Mouse (Mus musculus) heart, embryonic 12.5 days (tissue): ENCODE results near the gene Olfr557. TPM values are rescaled to one million over a fixed set of nuclear protein-coding genes. Genes with fewer than 3 reads are reported as not detected.

Experiments
- ATAC-seq: fragments of 200-750 bp; cut with Nextera tagmentation; 2 replicates; pipeline ENCODE4 v1.8.0; 2017; ENCODE audit warnings: moderate TSS enrichment, moderate library complexity; ENCODE audit not compliant: insufficient number of reproducible peaks, low FRiP score
- H3K27ac ChIP-seq: fragments of 300-500 bp; sonication (generic); 2 replicates; pipeline ENCODE4 v1.5.1; 2016; ENCODE audit warnings: mild to moderate bottlenecking, moderate library complexity; ENCODE audit not compliant: poor library complexity, severe bottlenecking
- H3K27me3 ChIP-seq: fragments of 300-500 bp; sonication (generic); replicated peaks from 2 replicates; pipeline ENCODE4 v1.6.1; 2016; ENCODE audit warnings: mild to moderate bottlenecking, moderate library complexity
- H3K36me3 ChIP-seq: fragments of 300-500 bp; sonication (generic); 2 replicates; pipeline ENCODE4 v1.6.1; 2016; ENCODE audit warnings: mild to moderate bottlenecking, moderate library complexity
- H3K4me1 ChIP-seq: fragments of 300-500 bp; sonication (generic); replicated peaks from 2 replicates; pipeline ENCODE4 v1.6.1; 2016; ENCODE audit warnings: mild to moderate bottlenecking
- H3K4me2 ChIP-seq: fragments of 300-500 bp; sonication (generic); 2 replicates; pipeline ENCODE4 v1.6.1; 2016; ENCODE audit warnings: mild to moderate bottlenecking, moderate library complexity
- H3K4me3 ChIP-seq: fragments of 300-500 bp; sonication (generic); 2 replicates; pipeline ENCODE4 v1.5.1; 2016; ENCODE audit warnings: mild to moderate bottlenecking
- H3K9ac ChIP-seq: fragments of 300-500 bp; sonication (generic); 2 replicates; pipeline ENCODE4 v1.6.1; 2016; ENCODE audit warnings: mild to moderate bottlenecking, moderate library complexity
- H3K9me3 ChIP-seq: fragments of 300-500 bp; sonication (generic); replicated peaks from 2 replicates; pipeline ENCODE4 v1.6.1; 2016; ENCODE audit warnings: mild to moderate bottlenecking, moderate library complexity
- WGBS: fragments of 180-500 bp; shearing (Covaris S2); methylation state at CpG from one replicate; pipeline ENCODE4 v1.1.7; 2016; 5-methylcytosine and 5-hydroxymethylcytosine counted together
- polyA plus RNA-seq: library from polyadenylated mRNA; unstranded; fragments of >200 nt; fragmentation: Nextera tagmentation; extraction: Ambion mirVana; gene quantifications from 2 replicates; pipeline ENCODE4 v1.2.1, GENCODE M21; 2016

Olfr557 gene
- polyA plus RNA-seq, result not detected in 2 replicates

GRCm38 (mm10) chr7:102695358-102696125, at the start of gene Olfr557:
TSS of gene Olfr557 (plus strand) at chr7:102695910.
- WGBS, result 65% methylated on average over 5 of the region's 5 CpGs
- H3K27me3 ChIP-seq, result no peaks in the 10 kb centered on the region

GRCm38 (mm10) chr7:102658523-102658922, 37.2 kb upstream of the Olfr557 start, which contains the start of gene Olfr555:
TSS of gene Olfr555 (plus strand) at chr7:102658823.
- 66% methylated on average over 1 of the region's 1 CpGs for WGBS
- Histone ChIP-seq H3K9ac (no peak within 1 kb of the TSS), H3K4me3 (no peak within 1 kb of the TSS), H3K4me2 (no peak within 1 kb of the TSS), H3K9me3 (no peaks in the 10 kb centered on the region), H3K36me3 (no peaks in the 10 kb centered on the region), H3K4me1 (no peaks in the 10 kb centered on the region), H3K27me3 (no peaks in the 10 kb centered on the region), H3K27ac (no peak within 1 kb of the TSS)
- no peak for ATAC-seq

More at GRCm38 (mm10) chr7:102695358-102696125, at the start of gene Olfr557:
- Histone ChIP-seq H3K9me3 (no peaks in the 10 kb centered on the region), H3K27ac (no peak within 1 kb of the TSS), H3K4me2 (no peak within 1 kb of the TSS), H3K4me3 (no peak within 1 kb of the TSS), H3K4me1 (no peaks in the 10 kb centered on the region), H3K9ac (no peak within 1 kb of the TSS), H3K36me3 (no peaks in the 10 kb centered on the region)
- ATAC-seq, result no peak

GRCm38 (mm10) chr7:102664599-102664998, 31.1 kb upstream of the Olfr557 start, which contains the start of gene Olfr556:
TSS of gene Olfr556 (plus strand) at chr7:102664899.
- Histone ChIP-seq H3K4me3 (no peak within 1 kb of the TSS), H3K27ac (no peak within 1 kb of the TSS), H3K4me2 (no peak within 1 kb of the TSS), H3K9me3 (no peaks in the 10 kb centered on the region), H3K4me1 (no peaks in the 10 kb centered on the region), H3K9ac (no peak within 1 kb of the TSS), H3K36me3 (no peaks in the 10 kb centered on the region), H3K27me3 (no peaks in the 10 kb centered on the region)
- WGBS, result 56% methylated on average over 3 of the region's 3 CpGs
- no peak for ATAC-seq

GRCm38 (mm10) chr7:102665378-102665777, 30.3 kb upstream of the Olfr557 start:
- Histone ChIP-seq H3K9me3 (no peaks in the 10 kb centered on the region), H3K36me3 (no peaks in the 10 kb centered on the region), H3K4me3 (no peak overlapping the region), H3K4me2 (no peak overlapping the region), H3K27ac (no peak overlapping the region), H3K9ac (no peak overlapping the region), H3K27me3 (no peaks in the 10 kb centered on the region), H3K4me1 (no peaks in the 10 kb centered on the region)
- 29% methylated on average over 2 of the region's 2 CpGs for WGBS
- no peak for ATAC-seq

GRCm38 (mm10) chr7:102676225-102676624, 19.5 kb upstream of the Olfr557 start:
- Histone ChIP-seq H3K27me3 (no peaks in the 10 kb centered on the region), H3K4me1 (peaks cover 11% of the 10 kb centered on the region), H3K9me3 (no peaks in the 10 kb centered on the region), H3K36me3 (peaks cover 12% of the 10 kb centered on the region), H3K4me3 (no peak overlapping the region), H3K4me2 (no peak overlapping the region), H3K27ac (no peak overlapping the region), H3K9ac (no peak overlapping the region)
- WGBS, result 66% methylated on average over 2 of the region's 2 CpGs
- ATAC-seq, result no peak

- H3K4me2 ChIP-seq, result no peak overlapping the region
- no peak for ATAC-seq
- peaks cover 34% of the 10 kb centered on the region for H3K36me3 ChIP-seq
- no peak overlapping the region for H3K27ac ChIP-seq
- no peaks in the 10 kb centered on the region for H3K9me3 ChIP-seq
- H3K4me3 ChIP-seq, result no peak overlapping the region
- peaks cover 11% of the 10 kb centered on the region for H3K4me1 ChIP-seq
- no peak overlapping the region for H3K9ac ChIP-seq
- WGBS, result 68% methylated on average over 1 of the region's 1 CpGs
- no peaks in the 10 kb centered on the region for H3K27me3 ChIP-seq
Observed at GRCm38 (mm10) chr7:102681916-102682315, 13.8 kb upstream of the Olfr557 start.

GRCm38 (mm10) chr7:102686944-102687501, 8.7 kb upstream of the Olfr557 start, which contains the start of gene Trim68:
TSS of gene Trim68 (minus strand) at chr7:102687327.
- WGBS, result under 1% methylated on average over 39 of the region's 40 CpGs
- peaks cover 18% of the 10 kb centered on the region for H3K36me3 ChIP-seq
- peak within 1 kb of the TSS; percentile 89 for H3K27ac ChIP-seq
- peak within 1 kb of the TSS; percentile 87 for H3K9ac ChIP-seq
- peak within 1 kb of the TSS; percentile 78 for H3K4me3 ChIP-seq
- ATAC-seq, result peak; percentile 99
- no peaks in the 10 kb centered on the region for H3K27me3 ChIP-seq
- peak within 1 kb of the TSS; percentile 64 for H3K4me2 ChIP-seq
- H3K9me3 ChIP-seq, result no peaks in the 10 kb centered on the region
- no peaks in the 10 kb centered on the region; the same call in 1 of the 2 replicates for H3K4me1 ChIP-seq

- Histone ChIP-seq H3K27ac (no peak overlapping the region), H3K4me2 (no peak overlapping the region), H3K27me3 (no peaks in the 10 kb centered on the region), H3K9ac (no peak overlapping the region), H3K36me3 (no peaks in the 10 kb centered on the region), H3K9me3 (no peaks in the 10 kb centered on the region), H3K4me3 (no peak overlapping the region), H3K4me1 (no peaks in the 10 kb centered on the region)
- WGBS, result 79% methylated on average over 7 of the region's 7 CpGs
- no peak for ATAC-seq
Observed at GRCm38 (mm10) chr7:102698461-102698860, 2.8 kb downstream of the Olfr557 start.

GRCm38 (mm10) chr7:102701915-102702314, 6.2 kb downstream of the Olfr557 start, which contains the start of gene Olfr558:
TSS of gene Olfr558 (plus strand) at chr7:102702215.
- Histone ChIP-seq H3K4me1 (no peaks in the 10 kb centered on the region), H3K4me3 (no peak within 1 kb of the TSS), H3K9ac (no peak within 1 kb of the TSS), H3K36me3 (no peaks in the 10 kb centered on the region), H3K27me3 (no peaks in the 10 kb centered on the region), H3K4me2 (no peak within 1 kb of the TSS), H3K27ac (no peak within 1 kb of the TSS), H3K9me3 (no peaks in the 10 kb centered on the region)
- ATAC-seq, result no peak

- Histone ChIP-seq H3K9me3 (no peaks in the 10 kb centered on the region), H3K4me2 (no peak within 1 kb of the TSS), H3K4me3 (no peak within 1 kb of the TSS), H3K36me3 (no peaks in the 10 kb centered on the region), H3K4me1 (no peaks in the 10 kb centered on the region), H3K9ac (no peak within 1 kb of the TSS), H3K27ac (no peak within 1 kb of the TSS), H3K27me3 (no peaks in the 10 kb centered on the region)
- 45% methylated on average over 1 of the region's 1 CpGs for WGBS
- ATAC-seq, result no peak
Observed at GRCm38 (mm10) chr7:102718970-102719369, 23.3 kb downstream of the Olfr557 start, which contains the start of gene Olfr33. TSS of gene Olfr33 (minus strand) at chr7:102719070.

GRCm38 (mm10) chr7:102727391-102727790, 31.7 kb downstream of the Olfr557 start, which contains the start of gene Olfr559:
TSS of gene Olfr559 (minus strand) at chr7:102727491.
- H3K4me2 ChIP-seq, result no peak within 1 kb of the TSS
- no peak within 1 kb of the TSS for H3K4me3 ChIP-seq
- H3K4me1 ChIP-seq, result no peaks in the 10 kb centered on the region
- no peak within 1 kb of the TSS for H3K9ac ChIP-seq
- H3K9me3 ChIP-seq, result no peaks in the 10 kb centered on the region
- no peaks in the 10 kb centered on the region for H3K36me3 ChIP-seq
- no peak for ATAC-seq
- H3K27ac ChIP-seq, result no peak within 1 kb of the TSS
- H3K27me3 ChIP-seq, result no peaks in the 10 kb centered on the region
